Mouse (Mus musculus) small intestine, adult 2 months (tissue): ENCODE results near the gene Sypl2.
"Not testable (repeated sequence)": the region's sequence is repeated elsewhere in the genome, so short reads cannot be mapped to it uniquely, and the experiment has no call there.

Experiments
- CTCF ChIP-seq: fragments of 200-500 bp; IDR thresholded peaks from 2 replicates; pipeline ENCODE4 v1.5.1; 2012; ENCODE audit warnings: low read depth, mild to moderate bottlenecking, control low read depth, inconsistent platforms, low read length, moderate library complexity, mixed read lengths; ENCODE audit not compliant: insufficient replicate concordance, insufficient read length; ENCODE audit errors: extremely low read depth
- POLR2A ChIP-seq: fragments of 200-500 bp; IDR thresholded peaks from 2 replicates; pipeline ENCODE4 v1.6.1; 2012; ENCODE audit warnings: low read depth, mild to moderate bottlenecking, control low read depth, inconsistent platforms, low read length, moderate library complexity

- peak; percentile 25; the same call in 1 of the 2 replicates for TF ChIP-seq CTCF
- TF ChIP-seq POLR2A = not testable (repeated sequence)
These were observed 11.1 kb upstream of the Sypl2 start for GRCm38 (mm10) chr3:108237474-108238102.
